Mouse (Mus musculus) ES-E14 (cell line): ENCODE results near the gene Rad54l.

Experiments used
- CHD2 ChIP-seq: IDR thresholded peaks from 2 replicates; pipeline ENCODE4 v1.6.1; 2014; ENCODE audit warnings: mild to moderate bottlenecking, low read depth, low read length, inconsistent platforms
- HCFC1 ChIP-seq: IDR thresholded peaks from 2 replicates; pipeline ENCODE4 v1.6.1; 2012; ENCODE audit warnings: low read length, inconsistent platforms, borderline replicate concordance; ENCODE audit not compliant: insufficient read depth
- MAFK ChIP-seq: IDR thresholded peaks from 2 replicates; pipeline ENCODE4 v1.6.1; 2014; ENCODE audit warnings: mild to moderate bottlenecking, low read depth, low read length, inconsistent platforms; ENCODE audit not compliant: insufficient read depth
- ZC3H11A ChIP-seq: IDR thresholded peaks from 2 replicates; pipeline ENCODE4 v1.6.1; 2012; ENCODE audit warnings: low read depth, mild to moderate bottlenecking, inconsistent platforms, low read length, borderline replicate concordance
- ZNF384 ChIP-seq: IDR thresholded peaks from 2 replicates; pipeline ENCODE4 v1.6.1; 2012; ENCODE audit warnings: low read depth, low read length, inconsistent platforms

DNA sequence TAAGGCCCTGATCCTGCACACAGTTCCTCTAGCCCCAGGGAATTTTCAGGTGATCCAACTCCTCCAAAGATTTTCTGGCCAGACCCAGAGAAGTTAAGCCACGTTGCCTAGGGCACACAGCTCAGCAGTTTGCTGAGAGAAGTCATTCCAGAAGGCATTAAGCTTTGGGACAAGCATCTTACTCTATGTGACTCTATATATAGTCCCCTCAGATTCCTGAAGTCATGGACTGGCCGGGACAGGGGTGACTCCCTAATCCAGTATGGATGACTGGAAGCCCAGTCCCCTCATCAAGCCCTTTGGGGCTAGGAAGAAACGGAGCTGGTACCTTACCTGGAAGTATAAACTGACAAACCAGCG is 27.4 kb upstream of the Rad54l start:
- TF ChIP-seq ZNF384 (no peak), HCFC1 (no peak), CHD2 (no peak), ZC3H11A (no peak), MAFK (no peak)
